Mouse (Mus musculus): ENCODE measurements at regions not wholly inside any gene's neighbourhood (a gene's known extent, or its start where the extent isn't known, plus 50 kb on each side); places are given as distances from the start of the nearest gene placed in this dataset.
A peak's percentile ranks its signal among the peaks of the same experiment; 100 is the strongest.

DNA sequence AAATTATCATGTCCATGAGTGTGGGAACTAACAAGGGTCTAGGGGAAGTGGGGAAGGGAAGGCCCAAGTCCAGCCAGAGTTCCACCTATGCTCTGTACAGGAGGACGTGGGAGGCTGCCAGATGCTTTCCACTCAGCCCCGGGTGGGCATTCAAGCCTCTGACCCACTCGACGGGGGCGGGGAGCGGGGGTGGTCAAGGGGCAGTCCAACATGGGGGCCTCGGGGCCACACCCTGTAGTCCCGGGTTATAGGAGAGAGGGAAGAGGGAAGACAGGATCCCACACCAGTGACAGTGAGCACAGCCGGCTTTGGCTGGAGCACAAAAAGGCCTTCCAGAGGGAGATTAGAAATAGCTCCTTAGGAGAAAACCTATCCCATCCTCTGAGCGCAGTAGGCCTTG, 283.1 kb upstream of the Ddi1 start:
- H3K4me3 ChIP-seq (ENCODE audit: insufficient read depth, low read length), result no peak overlapping the region
- H3K27ac ChIP-seq (ENCODE audit: insufficient read depth, low read length), result no peak overlapping the region
- H3K4me1 ChIP-seq (ENCODE audit: control insufficient read depth, insufficient read depth, low read length), result no peaks in the 10 kb centered on the region
- TF ChIP-seq POLR2A (IDR thresholded peaks at IDR 0.05; ENCODE audit: low read depth, low read length) (no peak), CTCF (IDR thresholded peaks at IDR 0.05; ENCODE audit: borderline replicate concordance, insufficient read depth, low read length) (no peak)

DNA sequence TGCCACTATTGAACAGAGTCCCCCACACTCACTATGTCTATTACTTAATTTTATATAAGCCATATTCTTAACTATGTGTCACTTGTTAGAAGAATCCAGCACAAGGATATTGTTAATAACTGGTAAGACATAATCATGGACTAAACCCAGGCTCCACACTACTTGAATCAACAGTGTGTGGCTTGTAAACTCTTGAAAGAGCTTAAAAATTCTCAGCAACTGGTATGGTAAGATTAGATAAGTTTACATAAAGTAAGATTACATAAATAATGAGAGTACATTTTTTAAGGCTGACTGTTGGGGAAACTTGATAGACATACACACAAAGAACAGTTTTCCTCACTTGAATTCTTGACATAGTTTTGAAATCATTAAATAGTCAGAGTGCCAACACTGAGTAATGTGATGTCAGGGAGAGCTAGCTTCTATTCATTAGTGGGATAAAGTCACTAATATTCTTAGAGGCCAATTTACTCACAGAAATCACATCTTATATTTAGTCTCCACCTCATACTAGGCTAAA, 270.6 kb upstream of the Ddi1 start:
- no peaks in the 10 kb centered on the region; the same call in 1 of the 2 replicates for H3K4me1 ChIP-seq (ENCODE audit: control insufficient read depth, insufficient read depth, low read length)
- H3K27ac ChIP-seq (ENCODE audit: insufficient read depth, low read length), result no peak overlapping the region
- no peak overlapping the region for H3K4me3 ChIP-seq (ENCODE audit: insufficient read depth, low read length)
- TF ChIP-seq CTCF (IDR thresholded peaks at IDR 0.05; ENCODE audit: borderline replicate concordance, insufficient read depth, low read length) (no peak), POLR2A (IDR thresholded peaks at IDR 0.05; ENCODE audit: low read depth, low read length) (no peak)

DNA sequence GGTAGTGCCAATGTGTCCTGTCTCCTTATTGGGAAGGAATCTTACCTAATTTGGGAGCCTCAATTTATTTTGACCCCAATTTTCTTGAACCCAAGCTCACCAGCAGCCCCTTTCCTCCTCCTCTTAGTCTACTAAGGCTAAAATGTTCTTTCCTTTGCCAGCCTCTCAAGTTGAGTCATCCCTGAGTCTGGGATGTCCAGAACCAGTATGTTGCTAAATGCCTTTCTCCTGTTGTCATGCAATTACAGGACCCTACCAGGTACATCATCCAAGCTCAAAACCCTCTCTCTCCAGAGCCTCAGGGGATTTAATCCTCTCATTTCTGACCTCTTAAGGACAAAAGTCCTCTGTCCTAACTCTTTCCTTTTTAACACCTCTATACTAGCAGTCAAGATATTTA, 259.2 kb upstream of the Ddi1 start:
- TF ChIP-seq POLR2A (IDR thresholded peaks at IDR 0.05; ENCODE audit: low read depth, low read length) (no peak), CTCF (IDR thresholded peaks at IDR 0.05; ENCODE audit: borderline replicate concordance, insufficient read depth, low read length) (no peak)
- H3K27ac ChIP-seq (ENCODE audit: insufficient read depth, low read length), result no peak overlapping the region
- H3K4me1 ChIP-seq (ENCODE audit: control insufficient read depth, insufficient read depth, low read length), result no peaks in the 10 kb centered on the region
- H3K4me3 ChIP-seq (ENCODE audit: insufficient read depth, low read length), result no peak overlapping the region

DNA sequence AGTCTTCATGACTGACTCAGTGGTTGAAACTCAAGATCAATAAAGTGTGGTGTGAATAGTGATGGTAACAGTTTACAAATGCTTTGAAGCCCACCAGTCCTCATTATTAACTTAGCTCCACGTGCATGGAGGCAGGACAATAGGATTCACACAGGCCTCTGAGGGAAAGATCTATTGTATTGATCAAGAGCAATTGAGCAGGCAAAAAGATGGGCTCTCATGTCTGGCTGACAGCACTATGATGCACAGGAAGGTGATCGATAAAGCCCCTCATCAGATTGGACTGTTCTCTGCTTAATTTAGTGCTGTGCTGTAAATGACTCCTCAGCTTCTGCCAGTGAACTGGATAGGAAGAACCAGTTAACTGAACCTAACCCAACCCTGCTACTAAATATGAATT, 247.5 kb upstream of the Ddi1 start:
- Histone ChIP-seq H3K4me3 (ENCODE audit: insufficient read depth, low read length) (no peak overlapping the region), H3K4me1 (ENCODE audit: control insufficient read depth, insufficient read depth, low read length) (no peaks in the 10 kb centered on the region), H3K27ac (ENCODE audit: insufficient read depth, low read length) (no peak overlapping the region)
- TF ChIP-seq POLR2A (IDR thresholded peaks at IDR 0.05; ENCODE audit: low read depth, low read length) (no peak), CTCF (IDR thresholded peaks at IDR 0.05; ENCODE audit: borderline replicate concordance, insufficient read depth, low read length) (no peak)

DNA sequence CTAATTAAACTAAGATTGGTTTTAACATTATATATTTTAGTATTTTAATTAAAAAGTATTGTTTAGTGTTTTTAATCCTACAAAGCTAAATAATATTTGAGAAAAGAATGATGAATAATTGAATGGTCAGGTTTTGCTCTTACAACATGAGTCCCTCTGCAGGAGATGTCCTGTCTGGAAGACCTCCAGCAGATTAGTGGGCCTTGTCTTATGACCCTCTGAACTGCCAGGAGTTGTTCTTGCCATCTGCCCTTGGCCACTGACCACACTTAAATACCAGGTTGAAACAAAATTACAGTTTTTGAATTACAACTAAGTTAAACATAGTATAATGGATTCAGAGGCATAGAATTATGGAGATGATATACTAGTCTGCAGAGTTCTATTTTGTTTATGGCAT, 228.1 kb upstream of the Ddi1 start:
- TF ChIP-seq CTCF (IDR thresholded peaks at IDR 0.05; ENCODE audit: borderline replicate concordance, insufficient read depth, low read length) (no peak), POLR2A (IDR thresholded peaks at IDR 0.05; ENCODE audit: low read depth, low read length) (no peak)
- Histone ChIP-seq H3K4me1 (ENCODE audit: control insufficient read depth, insufficient read depth, low read length) (no peaks in the 10 kb centered on the region), H3K27ac (ENCODE audit: insufficient read depth, low read length) (no peak overlapping the region), H3K4me3 (ENCODE audit: insufficient read depth, low read length) (no peak overlapping the region)

DNA sequence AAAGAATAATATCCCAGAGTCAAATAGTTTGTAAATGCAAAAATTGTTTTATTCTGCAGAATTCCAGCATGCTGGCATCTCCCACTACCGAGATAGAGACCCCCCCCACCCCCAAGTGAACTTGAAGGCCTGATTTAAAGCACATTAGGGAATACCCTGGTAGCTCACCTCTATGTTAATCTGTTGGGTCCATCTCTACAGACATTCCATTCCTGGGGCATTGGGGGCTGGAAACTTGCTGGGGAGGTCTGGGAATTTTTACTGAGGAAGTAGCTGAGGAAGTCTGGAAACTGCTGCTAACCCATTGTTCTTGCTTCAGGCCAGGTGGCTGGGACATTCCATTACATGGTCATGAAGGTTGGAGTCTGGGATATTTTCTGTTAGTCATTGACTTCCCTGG, 210.8 kb upstream of the Ddi1 start:
- Histone ChIP-seq H3K4me1 (ENCODE audit: control insufficient read depth, insufficient read depth, low read length) (no peaks in the 10 kb centered on the region), H3K4me3 (ENCODE audit: insufficient read depth, low read length) (no peak overlapping the region), H3K27ac (ENCODE audit: insufficient read depth, low read length) (no peak overlapping the region)
- no peak for TF ChIP-seq CTCF (IDR thresholded peaks at IDR 0.05; ENCODE audit: borderline replicate concordance, insufficient read depth, low read length)
- no peak for TF ChIP-seq POLR2A (IDR thresholded peaks at IDR 0.05; ENCODE audit: low read depth, low read length)

DNA sequence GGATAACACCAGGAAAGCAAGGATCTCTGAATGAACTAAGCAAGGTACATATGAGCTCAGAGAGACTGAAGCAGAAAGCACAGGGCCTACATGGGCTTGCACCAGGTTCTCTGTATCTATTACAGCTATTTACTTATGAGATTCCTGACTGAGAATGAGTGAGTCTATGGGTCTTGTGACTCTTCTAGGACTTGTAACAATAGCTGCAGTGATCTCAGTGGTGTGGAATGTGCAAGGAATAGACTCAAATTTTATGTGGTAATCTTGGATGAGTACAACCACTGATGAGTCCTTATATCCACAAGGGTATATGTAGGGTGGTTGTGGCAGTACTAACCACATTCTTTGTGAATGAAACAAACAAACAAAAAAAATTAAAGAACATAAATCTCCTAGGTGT, 184.9 kb upstream of the Ddi1 start:
- Histone ChIP-seq H3K4me1 (ENCODE audit: control insufficient read depth, insufficient read depth, low read length) (peaks cover 8% of the 10 kb centered on the region; the same call in 1 of the 2 replicates), H3K27ac (ENCODE audit: insufficient read depth, low read length) (peak overlapping the region; percentile 95), H3K4me3 (ENCODE audit: insufficient read depth, low read length) (no peak overlapping the region)
- TF ChIP-seq POLR2A (IDR thresholded peaks at IDR 0.05; ENCODE audit: low read depth, low read length), result no peak
- TF ChIP-seq CTCF (IDR thresholded peaks at IDR 0.05; ENCODE audit: borderline replicate concordance, insufficient read depth, low read length), result no peak

DNA sequence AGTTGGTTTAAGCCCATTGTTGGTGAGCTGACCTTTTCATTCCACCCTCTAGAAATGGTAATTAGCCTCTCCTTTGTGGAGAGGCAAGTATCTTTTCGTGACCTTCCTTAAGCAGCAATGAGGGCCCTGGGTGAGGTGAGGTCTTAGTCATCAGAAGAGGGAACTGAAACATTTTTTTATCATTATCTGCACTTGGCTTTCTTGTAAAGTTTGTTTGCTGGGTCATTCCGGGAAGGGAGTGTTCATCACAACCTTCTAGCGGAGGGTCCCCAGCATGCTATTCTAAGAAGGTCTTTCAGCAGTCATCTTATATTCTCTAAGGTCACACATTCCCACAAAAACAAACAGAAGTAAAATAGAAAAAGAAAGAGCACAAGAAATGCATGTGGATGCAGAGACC, 165.6 kb upstream of the Ddi1 start:
- H3K4me3 ChIP-seq (ENCODE audit: insufficient read depth, low read length), result no peak overlapping the region
- no peak overlapping the region for H3K27ac ChIP-seq (ENCODE audit: insufficient read depth, low read length)
- peaks cover 2% of the 10 kb centered on the region; the same call in 1 of the 2 replicates for H3K4me1 ChIP-seq (ENCODE audit: control insufficient read depth, insufficient read depth, low read length)
- TF ChIP-seq POLR2A (IDR thresholded peaks at IDR 0.05; ENCODE audit: low read depth, low read length), result no peak
- no peak for TF ChIP-seq CTCF (IDR thresholded peaks at IDR 0.05; ENCODE audit: borderline replicate concordance, insufficient read depth, low read length)

DNA sequence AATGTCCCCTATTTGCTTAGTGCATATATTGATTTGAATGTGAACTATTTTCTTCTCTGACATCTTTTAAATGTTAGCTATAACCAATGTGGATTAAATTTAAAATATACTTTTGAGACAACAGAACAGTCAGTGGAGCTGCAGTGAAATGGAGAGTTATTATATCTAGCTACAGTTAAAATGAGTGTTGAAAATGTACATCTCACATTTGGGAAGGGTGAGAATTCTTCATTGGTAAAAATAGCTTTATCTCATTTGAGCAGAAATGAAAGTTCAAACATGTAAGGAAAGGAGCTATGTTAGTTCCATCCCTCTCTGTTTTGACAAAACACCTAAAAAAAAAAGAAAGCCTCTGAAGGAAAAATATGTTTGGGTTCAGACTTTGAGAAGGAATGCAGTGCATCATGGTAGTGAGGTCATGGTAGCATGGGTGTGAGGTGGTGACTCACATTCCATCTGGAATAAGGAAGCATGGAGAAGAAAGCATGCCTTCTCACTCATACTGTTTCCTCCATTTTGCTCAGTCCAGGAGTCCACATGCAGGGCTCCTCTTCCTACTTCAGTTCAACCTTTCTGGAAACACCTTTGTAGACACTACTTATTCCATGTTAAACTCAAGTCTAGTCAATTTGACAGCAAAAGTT, 164.3 kb upstream of the Ddi1 start:
- Histone ChIP-seq H3K4me3 (ENCODE audit: insufficient read depth, low read length) (no peak overlapping the region), H3K4me1 (ENCODE audit: control insufficient read depth, insufficient read depth, low read length) (peaks cover 2% of the 10 kb centered on the region; the same call in 1 of the 2 replicates), H3K27ac (ENCODE audit: insufficient read depth, low read length) (peak overlapping the region; percentile 76; the same call in 1 of the 2 replicates)
- no peak for TF ChIP-seq CTCF (IDR thresholded peaks at IDR 0.05; ENCODE audit: borderline replicate concordance, insufficient read depth, low read length)

DNA sequence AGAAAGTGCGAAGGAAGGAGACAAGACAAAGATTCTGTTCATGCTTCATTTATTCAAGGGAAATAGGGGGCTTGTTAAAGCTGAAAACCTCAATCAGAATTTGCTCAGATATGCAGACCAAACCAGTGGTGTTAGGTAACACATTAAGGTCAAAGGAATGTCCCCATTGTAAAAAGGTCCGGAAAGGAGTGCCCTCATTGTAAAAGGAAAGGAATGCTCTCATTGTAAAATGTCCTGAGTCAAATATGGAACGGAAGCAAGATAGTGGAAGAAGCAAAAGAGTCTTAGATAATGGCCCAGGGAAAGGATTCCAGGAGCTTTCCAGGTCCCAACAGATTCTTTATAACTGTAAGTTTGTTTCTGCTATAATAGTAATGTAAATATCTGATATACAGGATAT, 161.2 kb upstream of the Ddi1 start:
- Histone ChIP-seq H3K27ac (ENCODE audit: insufficient read depth, low read length) (peak overlapping the region; percentile 100), H3K4me3 (ENCODE audit: insufficient read depth, low read length) (no peak overlapping the region), H3K4me1 (ENCODE audit: control insufficient read depth, insufficient read depth, low read length) (peaks cover 2% of the 10 kb centered on the region; the same call in 1 of the 2 replicates)
- TF ChIP-seq CTCF (IDR thresholded peaks at IDR 0.05; ENCODE audit: borderline replicate concordance, insufficient read depth, low read length) (no peak), POLR2A (IDR thresholded peaks at IDR 0.05; ENCODE audit: low read depth, low read length) (no peak)
